Mouse (Mus musculus): ENCODE measurements at regions not wholly inside any gene's neighbourhood (a gene's known extent, or its start where the extent isn't known, plus 50 kb on each side); places are given as distances from the start of the nearest gene placed in this dataset.

DNA sequence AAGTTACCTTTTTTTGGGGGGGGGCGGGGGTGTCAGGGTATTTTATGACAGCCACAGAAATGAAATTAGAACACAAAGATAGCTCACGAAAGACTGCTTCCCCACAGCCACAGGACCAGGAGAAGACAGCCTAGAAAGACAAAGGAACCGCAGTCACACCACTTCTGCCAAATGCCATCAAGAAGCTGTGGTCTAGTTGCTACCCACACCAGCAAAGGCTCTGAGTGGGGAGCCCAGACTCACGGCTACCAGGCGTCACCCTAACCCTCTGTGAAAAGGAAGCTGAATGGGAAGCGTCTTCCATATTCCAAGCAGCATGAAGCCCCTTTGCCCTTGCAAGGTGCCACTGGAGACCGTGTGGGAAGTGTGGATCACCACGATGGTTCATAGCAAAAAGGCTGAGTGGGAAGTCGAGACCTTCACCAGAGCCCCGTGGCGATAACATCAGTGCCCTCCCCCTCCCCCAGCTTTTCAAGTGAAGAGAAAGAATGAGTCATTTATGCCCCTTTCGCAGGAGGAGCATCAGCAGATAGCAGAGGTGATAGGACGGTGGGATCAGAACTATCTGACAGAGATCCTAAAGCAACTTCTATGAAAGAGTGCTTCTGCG is 91.3 kb upstream of the Spdye4c start:
- TF ChIP-seq CTCF (IDR thresholded peaks at IDR 0.05; ENCODE audit: low read depth) = no peak
- no peak for TF ChIP-seq EP300 (IDR thresholded peaks at IDR 0.05; ENCODE audit: low read depth)
